Mouse (Mus musculus): ENCODE data around the gene Rxfp4. TPM values are rescaled to one million over a fixed set of nuclear protein-coding genes. Genes with fewer than 3 reads are reported as not detected.
"Not testable (repeated sequence)": the region's sequence is repeated elsewhere in the genome, so short reads cannot be mapped to it uniquely, and the experiment has no call there.

Gene Rxfp4
- polyA plus RNA-seq, 1 experiment from 2014 or later: not detected

GRCm38 (mm10) chr3:88618074-88618871 lies 34.7 kb downstream of the Rxfp4 start:
- WGBS: 49% methylated on average over 8 of the region's 8 CpGs
- Histone ChIP-seq H3K27ac (ENCODE audit: low read length) (peak overlapping the region; percentile 47; the same call in 1 of the 2 replicates), H3K4me2 (replicated peaks; ENCODE audit: low read depth, low read length) (no peak overlapping the region), H3K4me1 (ENCODE audit: insufficient read depth, low read length) (peaks cover 35% of the 10 kb centered on the region), H3K9ac (replicated peaks; ENCODE audit: low read length) (no peak overlapping the region), H3K36me3 (ENCODE audit: insufficient read depth, low read length) (no peaks in the 10 kb centered on the region), H3K9me3 (ENCODE audit: low read length) (no peaks in the 10 kb centered on the region), H3K27me3 (ENCODE audit: insufficient read depth, low read length) (no peaks in the 10 kb centered on the region), H3K4me3 (ENCODE audit: low read length) (no peak overlapping the region)
- no peak for ATAC-seq (ENCODE audit: low FRiP score, low TSS enrichment)

GRCm38 (mm10) chr3:88616951-88617500 lies 35.9 kb downstream of the Rxfp4 start:
- H3K4me1 ChIP-seq (ENCODE audit: insufficient read depth, low read length): peaks cover 35% of the 10 kb centered on the region
- no peaks in the 10 kb centered on the region for H3K9me3 ChIP-seq (ENCODE audit: low read length)
- WGBS: 76% methylated on average over 3 of the region's 3 CpGs
- no peak overlapping the region for H3K4me3 ChIP-seq (ENCODE audit: low read length)
- no peak overlapping the region for H3K9ac ChIP-seq (replicated peaks; ENCODE audit: low read length)
- peak overlapping the region; percentile 42 for H3K4me2 ChIP-seq (replicated peaks; ENCODE audit: low read depth, low read length)
- no peaks in the 10 kb centered on the region for H3K27me3 ChIP-seq (ENCODE audit: insufficient read depth, low read length)
- no peak overlapping the region for H3K27ac ChIP-seq (ENCODE audit: low read length)
- no peaks in the 10 kb centered on the region for H3K36me3 ChIP-seq (ENCODE audit: insufficient read depth, low read length)
- ATAC-seq (ENCODE audit: low FRiP score, low TSS enrichment): no peak

- H3K36me3 ChIP-seq (ENCODE audit: insufficient read depth, low read length): no peaks in the 10 kb centered on the region
- no peaks in the 10 kb centered on the region for H3K9me3 ChIP-seq (ENCODE audit: low read length)
- H3K4me2 ChIP-seq (replicated peaks; ENCODE audit: low read depth, low read length): peak overlapping the region; percentile 42
- peaks cover 35% of the 10 kb centered on the region for H3K4me1 ChIP-seq (ENCODE audit: insufficient read depth, low read length)
- 48% methylated on average over 9 of the region's 9 CpGs for WGBS
- H3K9ac ChIP-seq (replicated peaks; ENCODE audit: low read length): peak overlapping the region; percentile 23
- H3K27me3 ChIP-seq (ENCODE audit: insufficient read depth, low read length): no peaks in the 10 kb centered on the region
- peak overlapping the region; percentile 28 for H3K4me3 ChIP-seq (ENCODE audit: low read length)
- ATAC-seq (ENCODE audit: low FRiP score, low TSS enrichment): no peak; the same call in 1 of the 2 replicates
- peak overlapping the region; percentile 71 for H3K27ac ChIP-seq (ENCODE audit: low read length)
Observed at GRCm38 (mm10) chr3:88615902-88616391, 37.0 kb downstream of the Rxfp4 start.

GRCm38 (mm10) chr3:88615117-88615516 lies 37.8 kb downstream of the Rxfp4 start:
- ATAC-seq (ENCODE audit: low FRiP score, low TSS enrichment): peak; percentile 55
- H3K9ac ChIP-seq (replicated peaks; ENCODE audit: low read length): peak overlapping the region; percentile 23
- H3K9me3 ChIP-seq (ENCODE audit: low read length): no peaks in the 10 kb centered on the region
- H3K4me3 ChIP-seq (ENCODE audit: low read length): peak overlapping the region; percentile 28
- H3K27me3 ChIP-seq (ENCODE audit: insufficient read depth, low read length): no peaks in the 10 kb centered on the region
- 69% methylated on average over 5 of the region's 5 CpGs for WGBS
- peak overlapping the region; percentile 42 for H3K4me2 ChIP-seq (replicated peaks; ENCODE audit: low read depth, low read length)
- H3K27ac ChIP-seq (ENCODE audit: low read length): peak overlapping the region; percentile 71
- peaks cover 29% of the 10 kb centered on the region for H3K4me1 ChIP-seq (ENCODE audit: insufficient read depth, low read length)
- no peaks in the 10 kb centered on the region for H3K36me3 ChIP-seq (ENCODE audit: insufficient read depth, low read length)

GRCm38 (mm10) chr3:88614418-88614817 lies 38.5 kb downstream of the Rxfp4 start:
- H3K9ac ChIP-seq (replicated peaks; ENCODE audit: low read length): no peak overlapping the region
- WGBS: 78% methylated on average over 8 of the region's 8 CpGs
- H3K36me3 ChIP-seq (ENCODE audit: insufficient read depth, low read length): no peaks in the 10 kb centered on the region
- H3K27ac ChIP-seq (ENCODE audit: low read length): no peak overlapping the region
- no peak for ATAC-seq (ENCODE audit: low FRiP score, low TSS enrichment)
- no peak overlapping the region for H3K4me2 ChIP-seq (replicated peaks; ENCODE audit: low read depth, low read length)
- peaks cover 26% of the 10 kb centered on the region for H3K4me1 ChIP-seq (ENCODE audit: insufficient read depth, low read length)
- no peak overlapping the region for H3K4me3 ChIP-seq (ENCODE audit: low read length)
- no peaks in the 10 kb centered on the region for H3K27me3 ChIP-seq (ENCODE audit: insufficient read depth, low read length)
- H3K9me3 ChIP-seq (ENCODE audit: low read length): no peaks in the 10 kb centered on the region

- H3K4me2 ChIP-seq (replicated peaks; ENCODE audit: low read depth, low read length): no peak overlapping the region
- no peaks in the 10 kb centered on the region for H3K27me3 ChIP-seq (ENCODE audit: insufficient read depth, low read length)
- no peak for ATAC-seq (ENCODE audit: low FRiP score, low TSS enrichment)
- H3K4me3 ChIP-seq (ENCODE audit: low read length): no peak overlapping the region
- no peaks in the 10 kb centered on the region for H3K36me3 ChIP-seq (ENCODE audit: insufficient read depth, low read length)
- H3K9me3 ChIP-seq (ENCODE audit: low read length): no peaks in the 10 kb centered on the region
- peaks cover 13% of the 10 kb centered on the region for H3K4me1 ChIP-seq (ENCODE audit: insufficient read depth, low read length)
- H3K27ac ChIP-seq (ENCODE audit: low read length): no peak overlapping the region
- H3K9ac ChIP-seq (replicated peaks; ENCODE audit: low read length): no peak overlapping the region
- WGBS: 45% methylated on average over 4 of the region's 4 CpGs
Observed at GRCm38 (mm10) chr3:88609066-88609465, 43.9 kb downstream of the Rxfp4 start.

- 25% methylated on average over 10 of the region's 10 CpGs for WGBS
- H3K9me3 ChIP-seq (ENCODE audit: low read length): no peaks in the 10 kb centered on the region
- H3K4me3 ChIP-seq (ENCODE audit: low read length): peak overlapping the region; percentile 35
- H3K4me2 ChIP-seq (replicated peaks; ENCODE audit: low read depth, low read length): peak overlapping the region; percentile 55
- H3K9ac ChIP-seq (replicated peaks; ENCODE audit: low read length): peak overlapping the region; percentile 62
- H3K36me3 ChIP-seq (ENCODE audit: insufficient read depth, low read length): no peaks in the 10 kb centered on the region
- no peaks in the 10 kb centered on the region for H3K27me3 ChIP-seq (ENCODE audit: insufficient read depth, low read length)
- peaks cover 16% of the 10 kb centered on the region for H3K4me1 ChIP-seq (ENCODE audit: insufficient read depth, low read length)
- ATAC-seq (ENCODE audit: low FRiP score, low TSS enrichment): peak; percentile 49
- no peak overlapping the region for H3K27ac ChIP-seq (ENCODE audit: low read length)
Observed at GRCm38 (mm10) chr3:88607758-88608138, 45.2 kb downstream of the Rxfp4 start.

GRCm38 (mm10) chr3:88607065-88607757 lies 45.7 kb downstream of the Rxfp4 start:
- Histone ChIP-seq H3K4me3 (ENCODE audit: low read length) (peak overlapping the region; percentile 35), H3K27ac (ENCODE audit: low read length) (no peak overlapping the region), H3K27me3 (ENCODE audit: insufficient read depth, low read length) (no peaks in the 10 kb centered on the region), H3K4me2 (replicated peaks; ENCODE audit: low read depth, low read length) (peak overlapping the region; percentile 55), H3K4me1 (ENCODE audit: insufficient read depth, low read length) (peaks cover 16% of the 10 kb centered on the region), H3K9ac (replicated peaks; ENCODE audit: low read length) (peak overlapping the region; percentile 62), H3K36me3 (ENCODE audit: insufficient read depth, low read length) (no peaks in the 10 kb centered on the region), H3K9me3 (ENCODE audit: low read length) (no peaks in the 10 kb centered on the region)
- ATAC-seq (ENCODE audit: low FRiP score, low TSS enrichment): peak; percentile 89
- under 1% methylated on average over 20 of the region's 20 CpGs for WGBS

GRCm38 (mm10) chr3:88605666-88606065 lies 47.3 kb downstream of the Rxfp4 start, which contains the start of gene Arhgef2:
Gene Arhgef2, plus strand, starts transcription at chr3:88605966.
- WGBS: 90% methylated on average over 2 of the region's 2 CpGs

More at GRCm38 (mm10) chr3:88605666-88606065, 47.3 kb downstream of the Rxfp4 start, which contains the start of gene Arhgef2:
- Histone ChIP-seq H3K4me1 (ENCODE audit: insufficient read depth, low read length) (peaks cover 16% of the 10 kb centered on the region), H3K4me3 (ENCODE audit: low read length) (peak within 1 kb of the TSS; percentile 35; the same call in 1 of the 2 replicates)
- H3K9me3 ChIP-seq (ENCODE audit: low read length); H3K27ac ChIP-seq (ENCODE audit: low read length); H3K4me2 ChIP-seq (replicated peaks; ENCODE audit: low read depth, low read length); ATAC-seq (ENCODE audit: low FRiP score, low TSS enrichment); H3K36me3 ChIP-seq (ENCODE audit: insufficient read depth, low read length); H3K9ac ChIP-seq (replicated peaks; ENCODE audit: low read length); H3K27me3 ChIP-seq (ENCODE audit: insufficient read depth, low read length): not testable (repeated sequence)

Measured in kidney, embryonic 16.5 days (tissue).